Mouse (Mus musculus) erythroblast, embryonic 14.5 days (primary cell): ENCODE measurements around the gene Gpatch3.

Source experiments
- GATA1 ChIP-seq: IDR thresholded peaks from 2 replicates; pipeline ENCODE4 v1.6.1; 2012; ENCODE audit warnings: low read length, inconsistent platforms, mixed read lengths
- TAL1 ChIP-seq: IDR thresholded peaks from 3 replicates; pipeline ENCODE4 v1.6.1; 2012; ENCODE audit warnings: low read length, inconsistent platforms, mixed read lengths

- TF ChIP-seq GATA1 (no peak), TAL1 (no peak)
Observed at GRCm38 (mm10) chr4:133559846-133560245, 14.7 kb upstream of the Gpatch3 start.
